Mouse (Mus musculus): ENCODE data around the gene Cdc37. TPM values are rescaled to one million over a fixed set of nuclear protein-coding genes. Genes with fewer than 3 reads are reported as not detected.

Cdc37 gene
- polyA plus RNA-seq, 1 experiment from 2014 or later = 351 TPM

GRCm38 (mm10) chr9:21165041-21165951, 15.5 kb upstream of the Cdc37 start, which contains the start of gene Pde4a:
Pde4a (plus strand) TSS chr9:21165714.
- Histone ChIP-seq H3K4me2 (peak within 1 kb of the TSS; percentile 97), H3K36me3 (no peaks in the 10 kb centered on the region), H3K27ac (no peak within 1 kb of the TSS), H3K9me3 (replicated peaks) (no peaks in the 10 kb centered on the region), H3K4me3 (replicated peaks) (peak within 1 kb of the TSS; percentile 59), H3K9ac (peak within 1 kb of the TSS; percentile 48), H3K27me3 (peaks cover 53% of the 10 kb centered on the region), H3K4me1 (peaks cover 63% of the 10 kb centered on the region)
- no peak for ATAC-seq (replicated peaks; ENCODE audit: low FRiP score)
- WGBS = under 1% methylated on average over 83 of the region's 86 CpGs

DNA sequence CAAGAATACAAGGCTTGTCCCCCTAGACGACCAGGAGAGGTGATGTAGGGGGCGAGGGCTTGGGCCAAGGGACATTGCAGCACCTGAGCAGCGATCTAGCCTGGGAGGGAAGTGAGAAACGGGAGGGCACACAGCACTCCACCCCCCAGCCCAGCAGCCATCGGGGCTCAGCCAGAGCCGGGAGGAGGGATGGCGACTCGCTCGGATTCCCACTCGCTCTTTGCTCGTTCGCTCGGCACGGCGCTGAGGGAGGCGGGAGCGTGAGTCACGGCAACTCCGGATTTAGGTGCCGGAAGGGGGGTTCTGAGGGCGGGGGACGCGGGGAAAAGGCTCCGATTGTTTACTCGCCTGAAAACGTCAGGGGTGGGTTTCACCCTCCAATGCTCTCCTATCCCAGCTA, 14.3 kb upstream of the Cdc37 start:
- Histone ChIP-seq H3K9ac (no peak overlapping the region), H3K9me3 (replicated peaks) (no peaks in the 10 kb centered on the region), H3K27ac (no peak overlapping the region), H3K4me2 (peak overlapping the region; percentile 97), H3K4me3 (replicated peaks) (peak overlapping the region; percentile 59), H3K4me1 (peaks cover 62% of the 10 kb centered on the region), H3K27me3 (peaks cover 53% of the 10 kb centered on the region), H3K36me3 (no peaks in the 10 kb centered on the region)
- WGBS = 1% methylated on average over 26 of the region's 26 CpGs
- no peak for ATAC-seq (replicated peaks; ENCODE audit: low FRiP score)

- Histone ChIP-seq H3K4me1 (peaks cover 55% of the 10 kb centered on the region), H3K9ac (no peak overlapping the region), H3K27me3 (peaks cover 53% of the 10 kb centered on the region)
Measured at GRCm38 (mm10) chr9:21163086-21164050, 13.6 kb upstream of the Cdc37 start.

DNA sequence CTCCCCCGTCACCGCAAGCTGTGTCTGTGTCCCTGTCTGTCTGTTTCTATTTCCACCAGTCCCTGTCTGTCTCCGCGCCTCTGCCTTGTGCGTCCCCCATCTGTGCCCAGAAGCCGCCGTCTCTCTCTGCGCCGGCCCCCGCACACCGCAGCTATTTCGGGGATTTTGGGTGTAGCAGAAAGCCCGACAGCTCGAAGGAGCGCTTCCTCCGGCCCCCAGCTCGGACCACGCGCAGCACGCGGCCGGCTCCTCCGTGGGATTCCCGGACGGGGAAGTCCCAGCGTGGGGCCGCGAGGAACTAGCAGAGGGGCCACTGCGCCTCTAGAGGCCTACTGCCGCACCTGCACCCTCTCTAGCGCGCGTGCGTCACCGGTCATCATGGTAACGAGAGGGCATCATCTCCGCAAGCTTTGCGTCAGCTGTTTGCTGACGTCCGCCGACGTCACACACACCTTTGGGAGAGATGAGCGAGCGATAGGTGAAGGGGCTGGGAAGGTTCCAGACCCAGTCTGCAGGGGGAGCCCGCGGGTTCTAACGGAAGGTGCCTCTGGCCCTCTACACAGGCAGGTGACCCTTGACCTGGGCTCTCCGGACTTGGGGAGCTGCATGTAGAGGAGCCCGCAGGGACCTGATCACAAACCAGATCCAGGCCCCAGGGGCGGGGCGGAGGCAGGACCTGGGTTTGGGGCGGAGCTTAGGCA, 11.6 kb upstream of the Cdc37 start:
- ATAC-seq (replicated peaks; ENCODE audit: low FRiP score) = peak; percentile 68
- H3K36me3 ChIP-seq = no peaks in the 10 kb centered on the region
- WGBS = under 1% methylated on average over 52 of the region's 52 CpGs
- peak overlapping the region; percentile 76 for H3K9ac ChIP-seq
- 0 out of 2 replicates have a peak, but pooled peaks cover 3% of the 10 kb centered on the region for H3K9me3 ChIP-seq (replicated peaks)
- H3K4me2 ChIP-seq = peak overlapping the region; percentile 91
- H3K27ac ChIP-seq = no peak overlapping the region
- H3K4me1 ChIP-seq = peaks cover 35% of the 10 kb centered on the region
- peak overlapping the region; percentile 64 for H3K4me3 ChIP-seq (replicated peaks)
- H3K27me3 ChIP-seq = peaks cover 43% of the 10 kb centered on the region

More at GRCm38 (mm10) chr9:21163086-21164050, 13.6 kb upstream of the Cdc37 start:
- H3K4me3 ChIP-seq (replicated peaks) = peak overlapping the region; percentile 59; the same call in 1 of the 2 replicates
- no peak overlapping the region for H3K27ac ChIP-seq
- WGBS = 35% methylated on average over 11 of the region's 11 CpGs
- H3K9me3 ChIP-seq (replicated peaks) = no peaks in the 10 kb centered on the region
- no peak for ATAC-seq (replicated peaks; ENCODE audit: low FRiP score)
- H3K4me2 ChIP-seq = peak overlapping the region; percentile 97
- no peaks in the 10 kb centered on the region for H3K36me3 ChIP-seq

DNA sequence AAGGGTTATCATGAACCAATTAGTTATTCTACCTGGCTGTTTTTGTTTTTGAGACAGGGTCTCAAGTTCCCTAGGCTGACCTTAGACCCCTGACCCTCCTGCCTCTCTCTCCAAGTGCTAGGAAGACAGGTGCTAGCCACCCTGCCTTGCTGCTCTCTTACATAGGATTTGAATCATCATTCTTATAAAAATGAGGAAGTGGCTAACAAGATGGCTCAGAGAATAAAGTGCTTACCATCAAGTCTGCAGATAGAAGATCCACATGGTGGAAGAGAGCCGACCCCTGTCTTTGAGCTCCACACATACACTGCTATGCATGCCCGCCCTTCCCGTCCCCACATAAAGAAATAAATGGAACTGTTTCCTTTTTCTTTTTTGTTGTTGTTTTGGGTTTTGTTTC, 5.0 kb upstream of the Cdc37 start:
- 93% methylated on average over 3 of the region's 3 CpGs for WGBS
- Histone ChIP-seq H3K27me3 (no peaks in the 10 kb centered on the region), H3K4me3 (replicated peaks) (no peak overlapping the region), H3K4me2 (no peak overlapping the region), H3K9ac (no peak overlapping the region), H3K9me3 (replicated peaks) (0 out of 2 replicates have a peak, but pooled peaks cover 3% of the 10 kb centered on the region), H3K36me3 (no peaks in the 10 kb centered on the region), H3K4me1 (peaks cover 25% of the 10 kb centered on the region), H3K27ac (no peak overlapping the region)
- no peak for ATAC-seq (replicated peaks; ENCODE audit: low FRiP score)

GRCm38 (mm10) chr9:21153833-21154232, 4.1 kb upstream of the Cdc37 start:
- Histone ChIP-seq H3K9ac (peak overlapping the region; percentile 37; the same call in 1 of the 2 replicates), H3K4me2 (peak overlapping the region; percentile 91), H3K9me3 (replicated peaks) (0 out of 2 replicates have a peak, but pooled peaks cover 3% of the 10 kb centered on the region), H3K4me1 (peaks cover 29% of the 10 kb centered on the region), H3K27ac (peak overlapping the region; percentile 65), H3K36me3 (no peaks in the 10 kb centered on the region), H3K27me3 (no peaks in the 10 kb centered on the region), H3K4me3 (replicated peaks) (peak overlapping the region; percentile 47)
- peak; percentile 5; the same call in 1 of the 2 replicates for ATAC-seq (replicated peaks; ENCODE audit: low FRiP score)
- 4% methylated on average over 5 of the region's 5 CpGs for WGBS

DNA sequence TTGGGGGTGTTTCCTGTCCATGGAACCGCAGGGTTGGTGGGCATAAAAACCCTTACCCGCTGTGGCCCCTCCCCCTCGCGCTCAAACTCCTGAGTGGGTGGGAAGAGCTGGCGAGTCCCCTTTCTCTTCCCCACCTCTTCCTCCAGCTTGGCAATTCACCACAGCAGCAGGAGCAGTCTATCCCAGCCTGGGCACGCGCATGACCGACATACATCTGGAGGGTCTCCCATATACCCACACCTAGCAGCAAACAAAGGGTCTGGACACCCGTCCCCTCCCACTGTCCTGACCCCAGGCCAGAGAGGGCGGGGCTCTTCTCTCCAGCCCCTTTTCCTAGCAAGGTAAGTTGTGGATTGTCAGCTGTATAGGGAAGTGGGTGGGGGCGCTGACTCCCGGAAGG, 3.5 kb upstream of the Cdc37 start:
- Histone ChIP-seq H3K9me3 (replicated peaks) (0 out of 2 replicates have a peak, but pooled peaks cover 3% of the 10 kb centered on the region), H3K9ac (peak overlapping the region; percentile 37; the same call in 1 of the 2 replicates), H3K36me3 (no peaks in the 10 kb centered on the region), H3K4me2 (peak overlapping the region; percentile 91), H3K4me3 (replicated peaks) (peak overlapping the region; percentile 47), H3K27me3 (no peaks in the 10 kb centered on the region), H3K4me1 (peaks cover 34% of the 10 kb centered on the region), H3K27ac (peak overlapping the region; percentile 65)
- peak; percentile 26 for ATAC-seq (replicated peaks; ENCODE audit: low FRiP score)
- WGBS = under 1% methylated on average over 12 of the region's 12 CpGs

DNA sequence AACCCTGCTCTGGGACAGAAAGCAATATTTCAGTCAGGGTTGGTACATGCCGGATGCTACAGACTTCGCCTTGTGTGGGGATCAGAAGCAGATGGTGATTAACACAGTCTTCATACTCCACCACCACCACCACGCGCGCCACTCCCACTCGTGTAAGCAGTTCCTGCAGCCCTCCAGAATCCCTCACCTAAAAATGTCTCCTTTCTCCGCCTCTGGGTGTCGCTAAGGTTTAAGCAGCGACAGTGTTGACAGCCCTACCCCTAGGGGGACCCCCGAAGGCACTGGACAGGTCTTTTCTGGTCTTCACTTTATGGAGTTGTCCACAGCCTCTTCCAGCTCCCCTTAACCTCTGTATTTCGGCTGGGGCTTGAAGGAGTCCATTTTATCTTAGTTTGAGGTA, 2.9 kb upstream of the Cdc37 start:
- WGBS = under 1% methylated on average over 11 of the region's 11 CpGs
- peak overlapping the region; percentile 91 for H3K4me2 ChIP-seq
- no peaks in the 10 kb centered on the region for H3K27me3 ChIP-seq

DNA sequence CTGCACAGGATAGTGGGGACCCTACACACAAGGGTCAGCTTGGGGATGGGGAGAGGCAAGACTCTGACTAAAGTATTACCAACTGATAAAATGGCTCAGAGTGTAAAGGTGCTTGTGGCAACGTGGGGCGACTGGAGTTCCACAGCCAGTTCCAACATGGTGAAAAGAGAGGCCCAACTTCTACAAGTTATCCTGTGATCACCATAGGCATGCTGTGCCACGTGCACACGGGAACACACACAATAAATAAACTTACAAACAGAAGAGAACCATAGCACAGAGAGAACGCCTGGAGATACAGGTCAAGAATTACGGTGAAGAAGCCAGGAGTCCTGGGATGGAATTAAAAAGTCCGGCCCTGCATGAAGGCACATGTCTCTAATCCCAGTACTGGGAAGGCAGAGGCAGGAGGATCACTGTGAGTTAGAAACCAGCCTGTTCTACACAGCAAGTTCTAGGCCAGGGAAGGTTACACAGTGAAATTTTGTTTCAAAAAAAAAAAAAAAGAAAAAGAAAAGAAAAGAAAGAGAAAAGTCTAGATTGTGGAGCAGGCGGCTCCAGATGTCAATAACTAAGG, 617 bp downstream of the Cdc37 start:
- peak overlapping the region; percentile 91 for H3K4me2 ChIP-seq
- H3K9ac ChIP-seq = peak overlapping the region; percentile 94
- WGBS = 5% methylated on average over 8 of the region's 8 CpGs
- peaks cover 23% of the 10 kb centered on the region for H3K36me3 ChIP-seq
- no peaks in the 10 kb centered on the region for H3K9me3 ChIP-seq (replicated peaks)
- peak overlapping the region; percentile 88 for H3K27ac ChIP-seq
- H3K27me3 ChIP-seq = no peaks in the 10 kb centered on the region
- H3K4me3 ChIP-seq (replicated peaks) = peak overlapping the region; percentile 87
- H3K4me1 ChIP-seq = peaks cover 61% of the 10 kb centered on the region
- no peak for ATAC-seq (replicated peaks; ENCODE audit: low FRiP score)

More for the DNA sequence above, 2.9 kb upstream of the Cdc37 start:
- Histone ChIP-seq H3K4me1 (peaks cover 40% of the 10 kb centered on the region), H3K36me3 (no peaks in the 10 kb centered on the region), H3K4me3 (replicated peaks) (peak overlapping the region; percentile 47), H3K27ac (peak overlapping the region; percentile 65; the same call in 1 of the 2 replicates), H3K9ac (0 out of 2 replicates have a peak overlapping the region, but pooled peaks have one; percentile 37), H3K9me3 (replicated peaks) (0 out of 2 replicates have a peak, but pooled peaks cover 3% of the 10 kb centered on the region)
- ATAC-seq (replicated peaks; ENCODE audit: low FRiP score) = 0 out of 2 replicates have a peak, but pooled peaks have one; percentile 31

DNA sequence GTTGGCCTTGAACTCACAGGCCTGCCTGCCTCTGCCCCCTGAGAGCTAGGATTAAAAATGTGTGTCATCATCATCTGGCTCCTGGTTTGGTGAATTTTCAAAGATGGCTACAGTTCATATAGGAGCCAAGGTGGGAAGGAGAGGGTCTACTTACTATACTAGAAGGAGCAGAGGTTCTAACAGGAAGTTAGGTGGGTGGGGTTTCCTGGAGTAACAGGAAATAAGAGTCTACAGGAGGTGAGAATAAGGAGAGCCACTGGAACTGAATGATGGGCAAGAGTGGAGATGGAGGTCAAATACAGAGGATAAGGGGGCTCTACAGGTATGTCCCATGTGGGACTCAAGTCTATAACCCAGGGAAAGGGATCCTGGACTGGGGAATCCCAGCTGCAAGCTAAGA, 1.4 kb downstream of the Cdc37 start:
- H3K9ac ChIP-seq = peak overlapping the region; percentile 94

More for the DNA sequence above, 1.4 kb downstream of the Cdc37 start:
- H3K27me3 ChIP-seq = no peaks in the 10 kb centered on the region
- H3K27ac ChIP-seq = 0 out of 2 replicates have a peak overlapping the region, but pooled peaks have one; percentile 88
- peaks cover 31% of the 10 kb centered on the region for H3K36me3 ChIP-seq
- no peak for ATAC-seq (replicated peaks; ENCODE audit: low FRiP score)
- peak overlapping the region; percentile 87 for H3K4me3 ChIP-seq (replicated peaks)
- peak overlapping the region; percentile 91 for H3K4me2 ChIP-seq
- H3K4me1 ChIP-seq = peaks cover 54% of the 10 kb centered on the region
- H3K9me3 ChIP-seq (replicated peaks) = no peaks in the 10 kb centered on the region

Measured in kidney, embryonic 15.5 days (tissue).